Mouse (Mus musculus) megakaryocyte, embryonic 14.5 days (primary cell): ENCODE data around the gene Lats2. TPM values are rescaled to one million over a fixed set of nuclear protein-coding genes. Genes with fewer than 3 reads are reported as not detected.
A peak's percentile ranks its signal among the peaks of the same experiment; 100 is the strongest.

Experiments
- H3K27me3 ChIP-seq: replicated peaks from 2 replicates; pipeline ENCODE3; 2012; ENCODE audit warnings: inconsistent platforms
- H3K36me3 ChIP-seq: replicated peaks from 2 replicates; pipeline ENCODE3; 2012; ENCODE audit warnings: low read length, inconsistent platforms, mixed read lengths
- H3K4me1 ChIP-seq: 2 replicates; pipeline ENCODE4 v1.6.1; 2012; ENCODE audit warnings: inconsistent platforms
- H3K4me3 ChIP-seq: replicated peaks from 2 replicates; pipeline ENCODE3; 2012; ENCODE audit warnings: moderate library complexity, mild to moderate bottlenecking, inconsistent platforms
- H3K9me3 ChIP-seq: 2 replicates; pipeline ENCODE4 v1.6.1; 2012; ENCODE audit warnings: inconsistent platforms
- FLI1 ChIP-seq: IDR thresholded peaks from 2 replicates; pipeline ENCODE4 v1.6.1; 2012; ENCODE audit warnings: low read length, inconsistent platforms, mixed read lengths
- GATA1 ChIP-seq: IDR thresholded peaks from 3 replicates; pipeline ENCODE4 v1.6.1; 2012; ENCODE audit warnings: mixed read lengths, low read length, inconsistent platforms, borderline replicate concordance
- polyA plus RNA-seq: library from polyadenylated mRNA; stranded (reverse); fragments of >175 nt; gene quantifications from 2 replicates; pipeline ENCODE4 v1.2.3, GENCODE M21; 2012; ENCODE audit warnings: low replicate concordance; ENCODE audit not compliant: insufficient read depth

Gene Lats2
- polyA plus RNA-seq, 1 experiment: 2.0 TPM

- TF ChIP-seq FLI1 (no peak), GATA1 (no peak)
- no peak overlapping the region for H3K4me3 ChIP-seq
- H3K36me3 ChIP-seq: peaks cover 2% of the 10 kb centered on the region
- no peaks in the 10 kb centered on the region for H3K9me3 ChIP-seq
- H3K27me3 ChIP-seq: no peaks in the 10 kb centered on the region
- H3K4me1 ChIP-seq: peaks cover 30% of the 10 kb centered on the region
These were observed 41.5 kb downstream of the Lats2 start for GRCm38 (mm10) chr14:57716601-57717245.

GRCm38 (mm10) chr14:57712884-57713283, 45.3 kb downstream of the Lats2 start:
- H3K4me3 ChIP-seq: peak overlapping the region; percentile 19
- TF ChIP-seq FLI1: no peak
- no peak for TF ChIP-seq GATA1
- no peaks in the 10 kb centered on the region for H3K9me3 ChIP-seq
- H3K27me3 ChIP-seq: peaks cover 4% of the 10 kb centered on the region
- H3K36me3 ChIP-seq: no peaks in the 10 kb centered on the region
- peaks cover 24% of the 10 kb centered on the region for H3K4me1 ChIP-seq

GRCm38 (mm10) chr14:57711059-57711458, 47.1 kb downstream of the Lats2 start:
- TF ChIP-seq FLI1: no peak
- no peak for TF ChIP-seq GATA1
- no peak overlapping the region for H3K4me3 ChIP-seq
- H3K36me3 ChIP-seq: no peaks in the 10 kb centered on the region
- H3K27me3 ChIP-seq: peaks cover 9% of the 10 kb centered on the region
- peaks cover 26% of the 10 kb centered on the region for H3K4me1 ChIP-seq
- H3K9me3 ChIP-seq: no peaks in the 10 kb centered on the region

GRCm38 (mm10) chr14:57709171-57709570, 49.0 kb downstream of the Lats2 start:
- TF ChIP-seq FLI1 (no peak), GATA1 (no peak)
- no peak overlapping the region for H3K4me3 ChIP-seq
- no peaks in the 10 kb centered on the region for H3K36me3 ChIP-seq
- H3K27me3 ChIP-seq: peaks cover 19% of the 10 kb centered on the region
- H3K9me3 ChIP-seq: no peaks in the 10 kb centered on the region
- H3K4me1 ChIP-seq: peaks cover 26% of the 10 kb centered on the region

- Histone ChIP-seq H3K27me3 (peaks cover 24% of the 10 kb centered on the region), H3K36me3 (no peaks in the 10 kb centered on the region), H3K4me3 (no peak overlapping the region), H3K4me1 (peaks cover 23% of the 10 kb centered on the region), H3K9me3 (no peaks in the 10 kb centered on the region)
- TF ChIP-seq GATA1: no peak
- TF ChIP-seq FLI1: no peak
These were observed 49.6 kb downstream of the Lats2 start for GRCm38 (mm10) chr14:57708580-57708979.

- TF ChIP-seq GATA1 (no peak), FLI1 (no peak)
- H3K4me1 ChIP-seq: peaks cover 15% of the 10 kb centered on the region
These were observed 50.9 kb downstream of the Lats2 start for GRCm38 (mm10) chr14:57707100-57707893.

GRCm38 (mm10) chr14:57706760-57707099, 51.5 kb downstream of the Lats2 start:
- no peak overlapping the region for H3K4me3 ChIP-seq
- H3K9me3 ChIP-seq: no peaks in the 10 kb centered on the region
- TF ChIP-seq GATA1 (no peak), FLI1 (no peak)
- no peaks in the 10 kb centered on the region for H3K36me3 ChIP-seq
- H3K27me3 ChIP-seq: peaks cover 30% of the 10 kb centered on the region
- H3K4me1 ChIP-seq: peaks cover 14% of the 10 kb centered on the region

More at GRCm38 (mm10) chr14:57707100-57707893, 50.9 kb downstream of the Lats2 start:
- Histone ChIP-seq H3K9me3 (no peaks in the 10 kb centered on the region), H3K36me3 (no peaks in the 10 kb centered on the region), H3K27me3 (peaks cover 30% of the 10 kb centered on the region), H3K4me3 (no peak overlapping the region)

GRCm38 (mm10) chr14:57705759-57706158, 52.4 kb downstream of the Lats2 start:
- H3K9me3 ChIP-seq: no peaks in the 10 kb centered on the region
- H3K4me1 ChIP-seq: peaks cover 14% of the 10 kb centered on the region
- peaks cover 30% of the 10 kb centered on the region for H3K27me3 ChIP-seq
- no peak overlapping the region for H3K4me3 ChIP-seq
- H3K36me3 ChIP-seq: no peaks in the 10 kb centered on the region
- TF ChIP-seq GATA1 (no peak), FLI1 (no peak)

GRCm38 (mm10) chr14:57705075-57705474, 53.1 kb downstream of the Lats2 start:
- Histone ChIP-seq H3K27me3 (peaks cover 30% of the 10 kb centered on the region), H3K36me3 (peaks cover 3% of the 10 kb centered on the region), H3K9me3 (no peaks in the 10 kb centered on the region), H3K4me3 (no peak overlapping the region), H3K4me1 (peaks cover 14% of the 10 kb centered on the region)
- TF ChIP-seq FLI1 (no peak), GATA1 (no peak)

GRCm38 (mm10) chr14:57701915-57702477, 56.2 kb downstream of the Lats2 start:
- no peaks in the 10 kb centered on the region for H3K9me3 ChIP-seq
- peaks cover 18% of the 10 kb centered on the region for H3K36me3 ChIP-seq
- H3K4me3 ChIP-seq: no peak overlapping the region
- H3K4me1 ChIP-seq: peaks cover 14% of the 10 kb centered on the region
- TF ChIP-seq FLI1 (no peak), GATA1 (no peak)
- peaks cover 26% of the 10 kb centered on the region for H3K27me3 ChIP-seq
